Mouse (Mus musculus): ENCODE results near the gene Cyp3a57.
"Not testable (repeated sequence)": the region's sequence is repeated elsewhere in the genome, so short reads cannot be mapped to it uniquely, and the experiment has no call there.

Gene Cyp3a57

DNA sequence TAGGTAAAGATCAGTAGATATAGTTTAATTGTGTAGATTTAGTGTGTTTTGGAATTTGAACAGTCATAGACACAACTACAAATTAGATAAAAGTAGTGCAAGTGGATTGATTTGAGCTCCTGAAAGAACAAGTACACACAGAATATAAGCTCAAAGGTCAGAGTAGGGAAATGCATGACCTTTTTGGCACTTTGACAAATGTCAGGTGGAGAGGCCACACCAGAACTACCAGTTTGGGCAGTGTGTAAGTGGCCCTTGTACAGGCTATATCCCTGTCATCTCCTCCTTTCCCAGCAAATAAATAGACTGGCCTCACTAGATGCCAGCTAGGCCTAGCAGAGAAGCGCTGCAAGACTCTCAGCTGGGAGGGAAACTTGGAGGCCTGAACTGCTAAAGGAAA, at the start of gene Cyp3a57:
Gene Cyp3a57, plus strand, starts transcription at position 339 of the 400 bp plus-strand sequence.
- DNase-seq, result no peak

DNA sequence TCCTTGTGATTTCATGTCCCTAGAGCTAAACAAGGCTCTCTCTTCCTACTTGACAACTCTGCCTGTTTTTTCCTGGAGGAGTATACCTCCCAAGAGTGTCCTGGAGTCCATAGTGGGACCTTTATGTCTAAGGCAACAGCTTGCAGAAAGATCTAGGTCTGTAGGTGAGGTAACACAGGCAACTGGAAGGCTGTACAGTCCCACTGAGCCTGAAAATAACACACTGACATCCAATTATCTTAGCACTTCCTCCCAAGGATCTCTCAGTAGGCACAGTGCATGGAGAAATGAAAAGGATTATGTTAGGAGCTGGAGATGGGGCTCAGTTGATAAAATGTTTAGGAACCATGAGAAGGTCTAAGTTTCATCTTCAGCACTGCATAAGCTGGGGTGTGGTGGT, 44.6 kb upstream of the Cyp3a57 start:
- no peak for DNase-seq

DNA sequence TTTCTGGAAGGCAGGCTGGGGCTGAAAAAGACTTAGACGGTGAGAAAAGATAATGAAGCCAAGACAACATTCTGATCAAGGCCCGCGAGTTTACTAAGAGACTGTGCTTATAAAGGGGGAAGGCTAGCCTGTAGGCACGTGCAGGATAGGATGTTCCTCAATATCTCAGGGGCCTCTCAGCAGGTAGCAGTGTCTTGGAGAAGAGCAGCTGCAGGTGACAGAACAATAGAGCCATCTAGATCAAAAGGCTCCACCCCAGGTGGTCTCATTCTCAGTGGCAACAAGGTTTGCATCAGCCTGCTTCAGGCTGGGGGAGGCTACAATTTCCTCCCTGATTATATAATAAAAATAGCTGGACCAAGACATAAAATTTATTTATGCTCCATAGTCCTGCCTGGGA, 43.3 kb upstream of the Cyp3a57 start:
- DNase-seq, result not testable (repeated sequence)

DNA sequence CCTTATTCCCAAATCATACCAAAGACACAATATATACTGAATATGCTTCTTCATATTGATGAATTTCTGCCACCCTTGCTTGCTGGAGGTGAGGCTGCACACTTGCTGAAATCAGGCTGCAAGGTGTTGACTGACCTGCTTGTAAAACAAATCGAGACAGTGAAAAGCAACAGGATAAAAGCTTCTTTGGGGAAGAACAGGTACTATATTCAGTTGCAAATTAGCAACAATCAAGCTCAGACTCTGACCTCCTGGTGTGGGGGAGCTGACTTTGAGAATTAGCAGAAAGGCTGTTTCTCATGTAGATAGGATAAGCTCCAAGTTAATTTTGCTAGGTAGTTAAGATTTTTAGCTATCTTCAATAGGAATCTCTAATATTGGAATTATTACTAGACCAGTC, 42.7 kb upstream of the Cyp3a57 start:
- no peak for DNase-seq

DNA sequence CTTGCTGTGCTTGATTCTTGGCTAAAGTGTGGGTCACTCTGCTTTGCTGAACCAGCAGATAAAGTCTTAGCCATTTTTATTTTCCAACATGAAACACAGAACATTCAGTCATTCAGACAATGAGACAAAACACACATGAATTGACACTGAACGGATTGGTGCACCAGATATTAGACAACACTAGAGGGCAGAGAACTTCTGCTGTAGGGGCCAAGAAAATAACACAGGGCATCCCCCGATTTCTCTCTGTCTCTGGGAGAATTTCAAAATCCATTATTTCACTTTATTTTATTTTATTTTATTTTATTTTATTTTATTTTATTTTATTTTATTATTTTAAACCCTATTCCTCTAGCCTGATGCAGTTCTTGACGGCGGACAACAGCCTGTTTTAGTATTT, 38.1 kb upstream of the Cyp3a57 start:
- DNase-seq, result not testable (repeated sequence)

DNA sequence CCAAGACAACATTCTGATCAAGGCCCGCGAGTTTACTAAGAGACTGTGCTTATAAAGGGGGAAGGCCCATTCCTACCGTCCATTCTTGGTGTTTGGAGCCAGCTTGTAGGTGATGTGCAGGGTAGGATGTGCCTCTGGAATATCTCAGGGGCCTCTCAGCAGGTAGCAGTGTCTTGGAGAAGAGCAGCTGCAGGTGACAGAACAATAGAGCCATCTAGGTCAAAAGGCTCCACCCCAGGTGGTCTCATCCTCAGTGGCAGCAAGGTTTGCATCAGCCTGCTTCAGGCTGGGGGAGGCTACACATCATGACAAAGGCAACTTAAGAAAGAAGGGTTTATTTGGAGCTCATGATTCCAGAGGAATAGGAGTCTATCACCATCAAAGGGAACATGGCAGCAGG, 37.3 kb upstream of the Cyp3a57 start:
- DNase-seq, result not testable (repeated sequence)

DNA sequence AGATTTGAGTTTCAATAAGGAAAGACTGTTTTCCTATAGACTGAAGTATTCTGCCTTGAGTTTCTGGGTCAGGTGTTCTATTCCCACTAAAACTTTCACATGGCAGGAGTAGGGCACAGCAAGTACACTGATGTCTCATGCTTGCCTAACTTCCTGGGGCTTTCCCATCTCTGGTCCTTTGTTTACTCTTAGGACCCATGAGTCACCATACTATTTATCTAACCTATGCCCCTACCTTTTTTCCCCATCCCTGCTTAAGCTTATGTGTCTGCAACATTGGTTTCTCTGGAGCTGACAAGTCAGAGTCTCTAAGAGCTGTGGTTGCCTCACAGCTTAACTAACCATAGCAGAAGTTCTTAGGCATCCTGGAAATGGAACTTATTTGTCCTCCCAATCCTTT, 31.2 kb upstream of the Cyp3a57 start:
- DNase-seq, result no peak

DNA sequence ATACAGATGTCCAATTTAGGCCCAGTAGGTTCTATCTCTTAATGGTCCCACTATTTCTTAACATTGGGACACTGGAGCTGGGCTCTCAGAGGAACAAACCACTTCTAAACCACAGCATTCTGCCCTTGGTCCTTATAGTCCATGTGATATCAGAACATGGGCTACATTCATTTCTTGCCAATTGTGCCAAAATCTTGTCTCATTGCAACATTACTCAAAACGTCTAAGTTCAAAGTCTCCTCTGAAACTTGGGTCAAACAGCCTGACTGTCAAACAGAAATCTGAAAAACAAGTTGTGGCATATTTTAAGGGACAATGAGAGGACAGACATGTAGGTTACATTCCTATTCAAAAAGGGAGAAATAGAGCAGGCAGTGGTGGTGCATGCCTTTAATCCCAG, 27.9 kb upstream of the Cyp3a57 start:
- DNase-seq, result no peak

DNA sequence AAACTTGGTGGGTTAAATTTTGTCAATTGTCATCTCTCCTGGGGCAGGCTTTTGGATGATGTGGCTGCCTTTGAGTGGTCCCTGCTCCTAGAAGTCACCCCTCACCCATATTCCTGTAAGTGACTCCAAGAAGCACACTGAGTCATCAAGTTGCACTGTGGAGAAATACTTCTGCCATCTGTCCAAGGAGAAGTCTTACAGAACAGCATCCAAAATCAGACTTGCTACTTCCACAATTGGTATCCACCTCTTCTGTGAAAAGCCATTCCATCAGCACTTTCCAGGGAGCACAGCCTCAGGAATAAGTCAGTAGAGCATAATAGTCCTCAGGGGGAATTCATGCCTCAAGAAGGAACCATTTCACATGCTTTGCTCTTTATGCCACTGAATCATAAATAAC, 6.3 kb upstream of the Cyp3a57 start:
- DNase-seq, result not testable (repeated sequence)

DNA sequence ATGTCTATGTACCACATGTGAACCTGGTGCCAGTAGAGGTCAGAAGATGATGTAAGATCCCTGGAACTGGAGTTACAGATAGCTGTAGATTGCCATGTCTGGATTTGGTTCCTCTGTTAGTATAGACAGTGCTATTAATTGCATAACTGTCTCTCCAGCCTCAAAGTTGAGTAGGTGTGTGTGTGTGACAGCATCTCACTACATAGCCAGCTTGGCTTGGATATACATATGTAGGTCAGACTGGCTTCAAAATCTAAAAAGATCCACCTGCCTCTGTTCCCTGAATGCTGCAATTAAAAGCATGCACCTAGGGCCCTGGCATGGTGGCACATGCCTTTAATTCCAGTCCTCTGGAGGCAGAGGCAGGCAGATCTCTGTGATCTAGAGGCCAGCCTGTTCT, 4.6 kb downstream of the Cyp3a57 start:
- no peak for DNase-seq

DNA sequence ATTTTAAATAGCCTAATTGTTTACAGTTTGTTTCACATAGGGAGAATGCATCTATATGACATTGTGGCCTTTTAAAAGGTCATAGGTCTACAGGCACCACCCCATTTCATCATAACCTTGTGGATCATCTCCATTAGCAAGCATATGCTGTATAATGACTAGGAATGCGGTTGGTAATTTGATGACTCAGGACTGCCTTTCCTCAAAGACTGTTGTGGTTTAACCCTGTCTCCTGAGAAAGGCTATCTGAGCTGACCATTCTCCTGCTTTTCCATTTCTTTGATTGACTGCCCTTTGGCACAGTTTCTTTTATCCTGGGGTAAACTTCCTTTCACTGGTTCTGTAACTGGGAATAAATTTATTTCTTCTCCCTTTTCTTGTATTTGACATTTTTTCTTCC, 8.0 kb downstream of the Cyp3a57 start:
- DNase-seq, result no peak

DNA sequence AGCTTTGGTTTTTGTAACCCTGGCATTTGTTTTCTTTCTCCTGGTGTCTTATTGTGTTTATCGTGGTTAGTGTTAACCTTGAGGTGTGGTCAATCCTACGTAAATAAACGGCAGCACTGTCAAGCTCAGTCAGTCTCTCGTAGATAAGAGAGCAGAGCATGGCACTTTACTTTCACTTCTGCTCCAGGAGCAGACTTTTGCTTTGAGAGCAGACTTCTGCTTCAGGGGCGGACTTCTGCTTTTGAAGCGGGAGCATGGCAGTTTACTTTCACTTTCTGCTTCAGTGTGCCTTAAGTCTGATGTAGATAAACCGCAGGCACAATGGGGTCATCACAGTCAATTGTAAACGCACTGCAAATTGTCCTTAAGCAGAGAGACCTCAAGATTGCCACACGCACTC, 70.3 kb downstream of the Cyp3a57 start:
- not testable (repeated sequence) for DNase-seq

DNA sequence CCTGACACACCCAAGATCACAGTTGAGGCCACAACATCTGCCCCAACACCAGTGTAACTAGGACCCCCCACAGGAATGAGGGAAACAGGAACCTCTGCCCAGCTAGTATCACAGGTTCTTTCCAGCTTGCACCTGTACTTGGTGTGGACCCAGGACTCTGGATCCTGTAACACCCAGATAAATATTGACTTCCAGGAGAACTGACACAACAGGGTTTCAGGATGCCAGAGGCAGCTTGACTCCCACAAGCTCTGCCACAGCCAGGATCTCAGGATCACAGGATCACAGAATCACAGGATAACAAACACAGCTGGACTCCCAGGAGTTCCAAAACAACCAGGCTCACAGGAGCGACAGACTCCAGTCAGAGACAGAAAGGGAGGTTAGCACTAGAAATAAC, 77.2 kb downstream of the Cyp3a57 start:
- no peak for DNase-seq

DNA sequence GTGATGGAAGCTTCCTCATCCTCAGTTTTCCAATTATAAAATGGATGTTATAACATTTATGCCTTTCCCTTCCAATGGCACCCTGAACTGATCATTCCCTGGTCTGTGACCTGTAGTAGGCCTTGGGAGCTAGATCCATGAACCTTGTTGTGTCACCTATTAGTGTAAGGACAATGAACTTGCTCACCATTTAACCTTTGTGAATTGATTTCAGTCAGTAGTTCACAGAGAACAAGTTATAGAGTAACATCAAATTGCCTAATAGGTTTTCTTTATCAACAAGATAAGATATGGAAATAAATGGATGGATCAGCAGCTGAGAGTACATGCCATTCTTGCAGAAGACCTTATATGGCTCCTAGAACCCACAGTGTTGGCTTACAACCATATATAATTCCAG, 85.9 kb downstream of the Cyp3a57 start:
- no peak for DNase-seq

DNA sequence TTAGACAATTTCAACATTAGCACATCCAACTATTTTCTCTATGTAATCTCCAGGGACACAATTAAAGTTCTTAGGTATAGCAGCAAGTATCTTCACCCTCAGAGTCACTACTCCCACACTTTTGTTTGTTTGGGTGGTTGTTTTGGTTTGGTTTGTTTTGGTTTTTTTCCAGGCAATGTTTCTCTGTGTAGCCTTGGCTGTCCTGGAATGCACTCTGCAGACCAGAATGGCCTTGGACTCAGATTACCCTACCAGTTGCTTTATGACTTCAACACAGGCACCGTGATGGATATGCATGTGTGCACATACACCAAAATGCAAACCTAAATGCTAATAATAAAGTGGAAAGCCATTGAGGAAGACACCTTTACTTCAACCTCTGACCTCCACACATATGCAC, 88.6 kb downstream of the Cyp3a57 start:
- DNase-seq, result no peak
